ENCODE assay signal across 8 mouse cellular contexts in the genomic region with DNA sequence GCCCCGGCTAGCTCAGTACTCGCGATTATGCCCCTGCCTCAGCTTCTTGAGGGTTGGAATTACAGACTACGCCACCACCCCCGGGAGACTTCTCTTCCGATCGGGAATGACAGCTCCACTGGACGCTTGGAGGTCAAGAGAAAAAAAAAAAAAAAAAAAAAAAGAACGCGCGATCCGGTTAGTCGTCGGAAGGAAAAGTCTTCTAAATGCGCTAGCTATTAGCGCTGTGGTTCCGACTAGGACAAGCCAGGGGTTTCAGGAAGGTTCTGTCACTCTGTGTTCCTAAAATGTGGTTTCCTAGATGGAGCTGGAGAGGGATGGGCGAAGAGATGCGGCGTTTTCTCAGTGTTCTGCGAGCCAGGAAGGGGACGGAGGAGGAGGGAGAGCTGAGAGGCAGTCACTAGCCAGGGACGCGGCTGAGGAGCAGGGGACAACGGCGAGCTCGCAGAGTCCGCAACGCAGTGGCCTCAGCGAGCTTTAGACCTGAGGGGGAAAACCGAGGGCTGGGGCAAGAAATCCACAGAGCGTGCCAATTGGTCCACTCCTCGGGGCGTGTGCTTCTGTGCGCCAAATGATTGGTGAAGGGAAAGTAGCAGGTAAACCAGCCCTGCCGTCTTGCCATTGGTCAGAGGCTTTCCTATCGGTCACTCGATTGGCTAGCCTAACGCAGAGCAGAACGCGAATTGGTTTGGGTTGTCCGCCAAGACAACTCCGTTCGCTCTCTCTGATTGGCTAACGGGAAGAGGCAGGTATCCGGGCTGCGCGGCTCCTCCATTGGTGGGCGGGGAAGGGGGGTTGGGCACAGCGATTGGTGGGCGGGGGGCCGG. TPM values are rescaled to one million over a fixed set of nuclear protein-coding genes. Genes with fewer than 3 reads are reported as not detected.
DNase-seq lines count a peak whose midpoint lies in the region; ATAC-seq lines count a peak whose summit lies in the region.

A gene (plus strand): TSS at position 822 of the 827 bp plus-strand sequence.

- DNase-seq in CD8-positive naive resting alpha-beta T cell, adult 2 months (ENCODE audit: low read depth in 2 of 2, low spot score in 2 of 2): peak; percentile 90 to 91
- DNase-seq in c-Kit-negative CD71-positive TER-119-positive erythroid progenitor cells, embryonic 14.5 days (ENCODE audit: low read depth, low spot score): peak; percentile 8
- DNase-seq in fibroblast of lung, adult 2 months (ENCODE audit: low read depth): peak; percentile 100
- DNase-seq in kidney, postnatal 14 days: peak; percentile 97
- DNase-seq in liver, embryonic 13.5 days: peak; percentile 81
- DNase-seq in neural tube, embryonic 10.5 days (ENCODE audit: extremely low spot score, low spot score): peak; percentile 93

- H3K27ac ChIP-seq in heart, embryonic 14.5 days (replicated peaks in 1 of 2; ENCODE audit: control insufficient read depth in 1 of 2, insufficient read depth in 1 of 2, low read depth in 2 of 2, low read length in 2 of 2): peak within 1 kb of the TSS; percentile 73 to 78
- peak within 1 kb of the TSS; percentile 64 for H3K27ac ChIP-seq in liver, embryonic 13.5 days
- peak within 1 kb of the TSS; percentile 88 for H3K27ac ChIP-seq in stomach, embryonic 16.5 days (ENCODE audit: low read length)

- peaks cover 34% of the 10 kb centered on the region for H3K27me3 ChIP-seq in heart, embryonic 14.5 days (ENCODE audit: control insufficient read depth, insufficient read depth, low read length)
- peaks cover 78% of the 10 kb centered on the region for H3K27me3 ChIP-seq in liver, embryonic 13.5 days
- H3K27me3 ChIP-seq in stomach, embryonic 16.5 days (ENCODE audit: control insufficient read depth, insufficient read depth, low read length): peaks cover 5% of the 10 kb centered on the region; the same call in 1 of the 2 replicates

- no peaks in the 10 kb centered on the region for H3K9me3 ChIP-seq in heart, embryonic 14.5 days (ENCODE audit: control insufficient read depth, low read length)
- H3K9me3 ChIP-seq in liver, embryonic 13.5 days (replicated peaks): no peaks in the 10 kb centered on the region
- no peaks in the 10 kb centered on the region for H3K9me3 ChIP-seq in stomach, embryonic 16.5 days (replicated peaks; ENCODE audit: control insufficient read depth, low read length)

- peak within 1 kb of the TSS; percentile 80 to 92 for H3K4me3 ChIP-seq in heart, embryonic 14.5 days (ENCODE audit: control insufficient read depth in 1 of 2, insufficient read depth in 1 of 2, low read depth in 1 of 2, low read length in 2 of 2)
- H3K4me3 ChIP-seq in liver, embryonic 13.5 days (replicated peaks): peak within 1 kb of the TSS; percentile 69
- H3K4me3 ChIP-seq in stomach, embryonic 16.5 days (replicated peaks; ENCODE audit: low read length): peak within 1 kb of the TSS; percentile 90

- H3K36me3 ChIP-seq in heart, embryonic 14.5 days (ENCODE audit: control insufficient read depth, insufficient read depth, low read length): no peaks in the 10 kb centered on the region
- H3K36me3 ChIP-seq in liver, embryonic 13.5 days: no peaks in the 10 kb centered on the region
- no peaks in the 10 kb centered on the region for H3K36me3 ChIP-seq in stomach, embryonic 16.5 days (ENCODE audit: control insufficient read depth, insufficient read depth, low read length)

- H3K9ac ChIP-seq in heart, embryonic 14.5 days (ENCODE audit: low read length): peak within 1 kb of the TSS; percentile 76
- H3K9ac ChIP-seq in liver, embryonic 13.5 days: peak within 1 kb of the TSS; percentile 56
- H3K9ac ChIP-seq in stomach, embryonic 16.5 days (ENCODE audit: low read length): peak within 1 kb of the TSS; percentile 76

- under 1% methylated on average over 52 of the region's 52 CpGs for whole genome bisulfite sequencing in heart, embryonic 14.5 days
- WGBS in liver, embryonic 13.5 days (ENCODE audit: insufficient replicate concordance): 1% methylated on average over 52 of the region's 52 CpGs
- under 1% methylated on average over 52 of the region's 52 CpGs for WGBS in stomach, embryonic 16.5 days

- H3K4me2 ChIP-seq in heart, embryonic 14.5 days (ENCODE audit: low read length): peak within 1 kb of the TSS; percentile 95
- peak within 1 kb of the TSS; percentile 80 for H3K4me2 ChIP-seq in liver, embryonic 13.5 days
- peak within 1 kb of the TSS; percentile 87 for H3K4me2 ChIP-seq in stomach, embryonic 16.5 days (ENCODE audit: low read depth, low read length)

- H3K4me1 ChIP-seq in heart, embryonic 14.5 days (ENCODE audit: control insufficient read depth in 2 of 2, insufficient read depth in 2 of 2, low read length in 2 of 2): peaks cover 4 to 10% of the 10 kb centered on the region in 2 experiments; a peak in 3 of 4 replicates
- peaks cover 8% of the 10 kb centered on the region; the same call in 1 of the 2 replicates for H3K4me1 ChIP-seq in liver, embryonic 13.5 days (replicated peaks)
- H3K4me1 ChIP-seq in stomach, embryonic 16.5 days (ENCODE audit: control insufficient read depth, insufficient read depth, low read length): peaks cover 16% of the 10 kb centered on the region

- ATAC-seq in heart, embryonic 14.5 days (ENCODE audit: insufficient number of reproducible peaks, insufficient read depth, low FRiP score, low read depth): peak; percentile 98
- peak; percentile 92 for ATAC-seq in liver, embryonic 13.5 days (ENCODE audit: low read depth)
- ATAC-seq in stomach, embryonic 16.5 days (ENCODE audit: insufficient read depth, low FRiP score): peak; percentile 98

RNA-seq across cellular contexts. Expression of the gene that starts here (rescaled TPM):
- 7.7 and 8.4 TPM in 2 replicates for polyA plus RNA-seq in heart, embryonic 14.5 days (2014; fragmentation: Nextera tagmentation; extraction: Ambion mirVana)
- 4.6 and 5.8 TPM in 2 replicates for polyA plus RNA-seq in liver, embryonic 13.5 days (2015; fragmentation: Nextera tagmentation; extraction: Ambion mirVana)
- polyA plus RNA-seq in stomach, embryonic 16.5 days (2015; fragmentation: Nextera tagmentation; extraction: Ambion mirVana): 14.1 TPM in 2 replicates

Comparison
In these comparisons a context has a peak if more than half of its experiments do, and no peak if none do; other contexts are left out.
1. Peak in every context shown above with its lines: DNase-seq, ATAC-seq, H3K4me3 ChIP-seq and H3K27ac ChIP-seq.
2. DNase-seq: peak in every context shown above with its lines; median percentile 100 in fibroblast of lung, adult 2 months; 97 in kidney, postnatal 14 days; 93 in neural tube, embryonic 10.5 days; 90 in CD8-positive naive resting alpha-beta T cell, adult 2 months; 81 in liver, embryonic 13.5 days; 8 in c-Kit-negative CD71-positive TER-119-positive erythroid progenitor cells, embryonic 14.5 days.